Mouse (Mus musculus) CH12.LX (cell line): ENCODE results near the gene Gnat3.

Source experiments
- CTCF ChIP-seq, 2 experiments: IDR thresholded peaks in 1 of 2; conservative IDR thresholded peaks in 1 of 2; 2 replicates each; pipeline ENCODE4 v1.5.1; 2011 to 2012; ENCODE audit warnings: low read depth in 2 of 2, low read length in 2 of 2, improper control_type of control experiment in 1 of 2, inconsistent platforms in 1 of 2, mild to moderate bottlenecking in 1 of 2, moderate library complexity in 1 of 2
- EP300 ChIP-seq: IDR thresholded peaks from 2 replicates; pipeline ENCODE4 v1.6.1; 2011; ENCODE audit warnings: low read length, improper control_type of control experiment
- KAT2A ChIP-seq: IDR thresholded peaks from 2 replicates; pipeline ENCODE4 v1.6.1; 2012; ENCODE audit warnings: low read length, improper control_type of control experiment, inconsistent platforms; ENCODE audit not compliant: insufficient replicate concordance
- NELFE ChIP-seq: IDR thresholded peaks from 2 replicates; pipeline ENCODE4 v1.6.1; 2011; ENCODE audit warnings: low read depth, low read length, improper control_type of control experiment
- POLR2A ChIP-seq: IDR thresholded peaks from 2 replicates; pipeline ENCODE4 v1.6.1; 2011; ENCODE audit warnings: low read depth, mild to moderate bottlenecking, improper control_type of control experiment, low read length
- TBP ChIP-seq: conservative IDR thresholded peaks from 2 replicates; pipeline ENCODE4 v1.6.1; 2011; ENCODE audit warnings: low read depth, low read length, improper control_type of control experiment
- USF1 ChIP-seq: IDR thresholded peaks from 2 replicates; pipeline ENCODE4 v1.6.1; 2014; ENCODE audit warnings: low read depth, mild to moderate bottlenecking, inconsistent platforms, low read length, improper control_type of control experiment
- ZC3H11A ChIP-seq: IDR thresholded peaks from 2 replicates; pipeline ENCODE4 v1.6.1; 2012; ENCODE audit warnings: low read depth, mild to moderate bottlenecking, inconsistent platforms, low read length, improper control_type of control experiment

DNA sequence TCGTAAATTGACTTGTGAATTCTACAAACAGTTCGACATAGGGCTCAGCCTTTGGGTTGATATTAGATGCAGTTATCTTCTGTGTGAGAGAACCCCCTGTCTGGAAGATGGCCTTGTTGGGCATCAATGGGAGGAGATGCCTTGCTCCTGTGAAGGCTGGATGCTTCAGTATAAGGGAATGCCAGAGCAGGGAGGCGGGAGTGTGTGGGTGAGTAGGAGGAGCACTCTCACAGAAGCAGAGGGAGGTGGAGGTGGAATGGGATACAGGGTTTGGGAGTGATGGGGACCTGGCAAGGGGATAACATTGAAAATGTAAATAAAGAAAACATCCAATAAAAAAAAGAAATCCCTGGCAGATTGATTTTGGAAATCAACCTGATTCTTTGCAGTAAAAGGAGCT is 38.7 kb upstream of the Gnat3 start:
- no peak for TF ChIP-seq CTCF (conservative IDR thresholded peaks at IDR 0.05 in 1 of 2, IDR thresholded peaks at IDR 0.05 in 1 of 2; ENCODE audit: low read depth in 2 of 2, low read length in 2 of 2)
- no peak for TF ChIP-seq EP300
- no peak for TF ChIP-seq ZC3H11A
- no peak for TF ChIP-seq POLR2A
- TF ChIP-seq NELFE, result no peak
- no peak for TF ChIP-seq KAT2A
- TF ChIP-seq TBP, result no peak
- TF ChIP-seq USF1, result no peak
